Mouse (Mus musculus) limb, embryonic 13.5 days (tissue): ENCODE results near the gene Lef1. TPM values are rescaled to one million over a fixed set of nuclear protein-coding genes. Genes with fewer than 3 reads are reported as not detected.

ENCODE experiments used
- ATAC-seq: fragments of 200-750 bp; cut with Nextera tagmentation; 2 replicates; pipeline ENCODE4 v1.8.0; 2017; ENCODE audit warnings: low read depth, moderate number of reproducible peaks, moderate TSS enrichment; ENCODE audit not compliant: low FRiP score
- H3K27ac ChIP-seq: fragments of 300-500 bp; sonication (generic); 2 replicates; pipeline ENCODE4 v1.5.1; 2015; ENCODE audit warnings: inconsistent platforms, mild to moderate bottlenecking, moderate library complexity
- H3K27me3 ChIP-seq: fragments of 300-500 bp; sonication (generic); 2 replicates; pipeline ENCODE4 v1.6.1; 2015; ENCODE audit warnings: mild to moderate bottlenecking, inconsistent platforms
- H3K36me3 ChIP-seq: fragments of 300-500 bp; sonication (generic); 2 replicates; pipeline ENCODE4 v1.6.1; 2015; ENCODE audit warnings: inconsistent platforms, mild to moderate bottlenecking, moderate library complexity
- H3K4me1 ChIP-seq: fragments of 300-500 bp; sonication (generic); 2 replicates; pipeline ENCODE4 v1.6.1; 2015; ENCODE audit warnings: inconsistent platforms
- H3K4me2 ChIP-seq: fragments of 300-500 bp; sonication (generic); replicated peaks from 2 replicates; pipeline ENCODE4 v1.6.1; 2015; ENCODE audit warnings: inconsistent platforms, mild to moderate bottlenecking, moderate library complexity
- H3K4me3 ChIP-seq: fragments of 300-500 bp; sonication (generic); 2 replicates; pipeline ENCODE4 v1.5.1; 2015; ENCODE audit warnings: moderate library complexity, mild to moderate bottlenecking, inconsistent platforms
- H3K9ac ChIP-seq: fragments of 300-500 bp; sonication (generic); 2 replicates; pipeline ENCODE4 v1.6.1; 2015; ENCODE audit warnings: mild to moderate bottlenecking, inconsistent platforms
- H3K9me3 ChIP-seq: fragments of 300-500 bp; sonication (generic); 2 replicates; pipeline ENCODE4 v1.6.1; 2016; ENCODE audit warnings: inconsistent platforms
- WGBS: fragments of 180-500 bp; shearing (Covaris S2); methylation state at CpG from one replicate; pipeline ENCODE4 v1.1.7; 2015; 5-methylcytosine and 5-hydroxymethylcytosine counted together
- polyA plus RNA-seq: library from polyadenylated mRNA; unstranded; fragments of >200 nt; fragmentation: Nextera tagmentation; extraction: Ambion mirVana; gene quantifications from 2 replicates; pipeline ENCODE4 v1.2.1, GENCODE M21; 2015

The Lef1 gene
- polyA plus RNA-seq, 1 experiment from 2014 or later, result 52.0 TPM

- Histone ChIP-seq H3K9me3 (no peaks in the 10 kb centered on the region), H3K4me2 (no peak overlapping the region), H3K9ac (no peak overlapping the region), H3K27me3 (no peaks in the 10 kb centered on the region), H3K4me3 (no peak overlapping the region), H3K36me3 (peaks cover 20% of the 10 kb centered on the region), H3K27ac (no peak overlapping the region), H3K4me1 (peaks cover 17% of the 10 kb centered on the region)
- ATAC-seq, result peak; percentile 48; the same call in 1 of the 2 replicates
- WGBS, result 33% methylated on average over 7 of the region's 7 CpGs
Observed at GRCm38 (mm10) chr3:131202311-131202710, 92.0 kb downstream of the Lef1 start.

GRCm38 (mm10) chr3:131207846-131208245 lies 97.6 kb downstream of the Lef1 start:
- Histone ChIP-seq H3K27me3 (no peaks in the 10 kb centered on the region), H3K36me3 (peaks cover 26% of the 10 kb centered on the region), H3K27ac (no peak overlapping the region; the same call in 1 of the 2 replicates), H3K4me1 (peaks cover 22% of the 10 kb centered on the region), H3K4me3 (no peak overlapping the region), H3K9ac (no peak overlapping the region), H3K9me3 (no peaks in the 10 kb centered on the region), H3K4me2 (no peak overlapping the region)
- WGBS, result 76% methylated on average over 5 of the region's 5 CpGs
- no peak for ATAC-seq

DNA sequence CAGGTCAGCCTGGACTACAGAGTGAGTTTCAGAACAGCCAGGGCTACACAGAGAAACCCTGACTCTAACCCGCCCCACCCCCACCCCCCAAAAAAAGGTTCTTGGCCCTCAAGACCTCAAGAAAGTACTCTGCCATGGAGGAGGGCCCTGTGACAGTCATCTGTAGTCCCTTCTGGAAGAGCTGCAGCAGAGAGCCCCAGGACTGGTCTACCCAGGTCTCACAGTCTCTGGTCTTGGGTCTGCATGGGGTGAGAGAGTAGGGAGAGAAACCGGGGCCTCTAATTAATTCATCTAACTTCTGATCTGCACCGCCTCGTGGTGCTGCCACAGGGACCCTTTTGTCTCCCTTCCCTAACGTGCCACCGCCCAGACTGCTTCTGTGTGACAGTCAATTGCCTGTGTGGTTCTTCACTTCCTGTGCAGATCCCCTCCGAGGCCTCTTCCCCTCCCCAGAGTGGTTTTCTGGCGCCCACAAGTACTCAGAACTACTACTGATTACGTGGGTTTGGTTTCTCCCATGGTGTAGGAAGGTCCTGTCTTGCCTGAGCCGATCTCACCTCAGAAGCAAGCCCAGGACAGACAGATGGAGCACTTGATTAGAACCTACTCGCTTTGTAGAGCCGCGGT lies 98.1 kb downstream of the Lef1 start:
- 83% methylated on average over 13 of the region's 13 CpGs for WGBS
- peaks cover 26% of the 10 kb centered on the region for H3K36me3 ChIP-seq
- ATAC-seq, result peak; percentile 36; the same call in 1 of the 2 replicates
- peaks cover 22% of the 10 kb centered on the region for H3K4me1 ChIP-seq
- no peak overlapping the region for H3K9ac ChIP-seq
- H3K9me3 ChIP-seq, result no peaks in the 10 kb centered on the region
- no peak overlapping the region for H3K4me2 ChIP-seq
- no peak overlapping the region for H3K4me3 ChIP-seq
- no peaks in the 10 kb centered on the region for H3K27me3 ChIP-seq
- no peak overlapping the region; the same call in 1 of the 2 replicates for H3K27ac ChIP-seq

GRCm38 (mm10) chr3:131212200-131212599 lies 101.9 kb downstream of the Lef1 start:
- Histone ChIP-seq H3K4me2 (no peak overlapping the region), H3K27ac (no peak overlapping the region), H3K9me3 (no peaks in the 10 kb centered on the region), H3K36me3 (peaks cover 5% of the 10 kb centered on the region), H3K27me3 (no peaks in the 10 kb centered on the region), H3K4me1 (peaks cover 42% of the 10 kb centered on the region), H3K9ac (no peak overlapping the region), H3K4me3 (no peak overlapping the region)
- no peak for ATAC-seq
- 81% methylated on average over 7 of the region's 7 CpGs for WGBS

DNA sequence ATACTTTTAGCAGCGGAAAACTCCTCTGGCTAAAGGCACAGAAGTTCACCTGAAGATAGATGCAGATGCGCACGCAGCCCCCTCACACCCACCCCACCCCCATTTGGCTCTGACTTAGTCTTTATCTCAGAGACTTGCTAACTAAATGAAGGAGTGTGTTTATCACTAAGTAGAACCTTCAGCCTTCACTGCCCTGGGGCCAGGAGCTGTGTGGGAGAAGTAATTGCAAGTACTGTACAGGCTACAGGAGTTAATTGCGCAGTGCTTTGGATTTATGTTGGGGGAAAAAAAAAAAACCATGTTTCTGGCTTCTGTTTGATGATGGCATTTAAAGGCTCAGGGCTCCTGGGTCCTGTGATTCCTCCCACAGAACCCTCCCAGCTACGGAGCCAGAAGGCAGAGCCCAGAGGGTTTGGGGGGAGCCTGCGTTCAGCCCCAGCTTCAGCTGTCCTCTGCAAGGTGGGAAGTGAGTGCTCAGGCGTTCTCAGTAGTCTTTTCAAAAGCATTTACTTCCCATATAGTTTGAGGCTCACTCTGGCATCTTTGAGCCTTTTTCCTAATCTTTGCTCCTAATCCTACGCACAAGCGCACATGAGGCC lies 103.9 kb downstream of the Lef1 start:
- Histone ChIP-seq H3K4me1 (peaks cover 32% of the 10 kb centered on the region), H3K4me2 (no peak overlapping the region), H3K9me3 (no peaks in the 10 kb centered on the region), H3K36me3 (peaks cover 5% of the 10 kb centered on the region; the same call in 1 of the 2 replicates), H3K27me3 (no peaks in the 10 kb centered on the region), H3K4me3 (no peak overlapping the region), H3K9ac (no peak overlapping the region), H3K27ac (no peak overlapping the region; the same call in 1 of the 2 replicates)
- WGBS, result 47% methylated on average over 9 of the region's 9 CpGs
- no peak for ATAC-seq

GRCm38 (mm10) chr3:131214841-131215240 lies 104.6 kb downstream of the Lef1 start:
- no peak for ATAC-seq
- Histone ChIP-seq H3K9me3 (no peaks in the 10 kb centered on the region), H3K27ac (no peak overlapping the region), H3K4me2 (no peak overlapping the region), H3K4me3 (no peak overlapping the region), H3K36me3 (peaks cover 5% of the 10 kb centered on the region; the same call in 1 of the 2 replicates), H3K4me1 (peaks cover 32% of the 10 kb centered on the region), H3K9ac (no peak overlapping the region), H3K27me3 (no peaks in the 10 kb centered on the region)
- WGBS, result 62% methylated on average over 9 of the region's 9 CpGs

DNA sequence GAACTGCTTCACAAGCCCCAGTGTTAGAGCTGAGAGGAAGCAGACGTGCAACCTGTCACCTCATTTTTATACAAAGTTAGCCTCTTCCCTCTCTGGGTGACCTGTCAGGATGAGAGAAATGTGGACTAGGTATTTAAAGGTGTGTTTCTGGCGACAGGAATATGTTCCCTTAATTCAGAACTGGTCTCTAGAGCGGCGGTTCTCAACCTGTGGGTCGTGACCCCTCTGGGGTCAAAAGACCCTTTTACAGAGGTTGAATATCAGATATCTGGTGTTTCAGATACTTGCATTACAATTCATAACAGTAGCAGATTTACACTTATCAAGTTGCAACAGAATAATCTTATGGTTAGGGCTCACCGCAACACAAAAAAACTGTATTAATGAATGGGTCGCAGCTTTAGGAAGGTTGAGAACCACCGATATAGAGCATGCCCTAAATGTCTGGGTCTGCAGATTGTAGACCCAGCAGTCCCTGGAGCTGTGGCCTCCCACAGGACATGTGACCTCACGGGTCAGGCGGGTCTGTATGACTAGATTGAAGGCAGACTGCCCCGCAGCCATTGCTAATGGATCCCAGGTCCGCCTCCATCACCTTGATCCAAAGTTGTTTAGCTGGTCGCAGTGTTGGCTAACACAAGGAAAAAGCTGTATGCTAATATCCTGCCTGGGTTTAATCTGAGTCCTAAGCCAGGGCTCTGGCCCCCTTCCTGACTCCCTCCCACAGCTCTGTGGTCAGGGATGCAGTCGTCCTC lies 108.5 kb downstream of the Lef1 start:
- no peak overlapping the region for H3K4me2 ChIP-seq
- WGBS, result 53% methylated on average over 14 of the region's 14 CpGs
- no peaks in the 10 kb centered on the region for H3K9me3 ChIP-seq
- H3K4me3 ChIP-seq, result no peak overlapping the region
- H3K4me1 ChIP-seq, result peaks cover 15% of the 10 kb centered on the region
- ATAC-seq, result no peak
- no peaks in the 10 kb centered on the region for H3K27me3 ChIP-seq
- H3K9ac ChIP-seq, result no peak overlapping the region
- H3K36me3 ChIP-seq, result peaks cover 3% of the 10 kb centered on the region
- H3K27ac ChIP-seq, result no peak overlapping the region

- peaks cover 27% of the 10 kb centered on the region for H3K36me3 ChIP-seq
- 62% methylated on average over 6 of the region's 6 CpGs for WGBS
- H3K4me2 ChIP-seq, result no peak overlapping the region
- no peak overlapping the region for H3K9ac ChIP-seq
- H3K4me1 ChIP-seq, result peaks cover 13% of the 10 kb centered on the region
- ATAC-seq, result peak; percentile 15; the same call in 1 of the 2 replicates
- H3K4me3 ChIP-seq, result no peak overlapping the region
- no peaks in the 10 kb centered on the region for H3K9me3 ChIP-seq
- H3K27ac ChIP-seq, result no peak overlapping the region
- H3K27me3 ChIP-seq, result no peaks in the 10 kb centered on the region
Observed at GRCm38 (mm10) chr3:131228083-131228482, 117.8 kb downstream of the Lef1 start.

- Histone ChIP-seq H3K4me3 (no peak overlapping the region), H3K4me1 (peaks cover 10% of the 10 kb centered on the region; the same call in 1 of the 2 replicates), H3K9ac (no peak overlapping the region), H3K27me3 (0 out of 2 replicates have a peak, but pooled peaks cover 3% of the 10 kb centered on the region), H3K27ac (no peak overlapping the region), H3K36me3 (peaks cover 58% of the 10 kb centered on the region), H3K9me3 (no peaks in the 10 kb centered on the region), H3K4me2 (no peak overlapping the region)
- ATAC-seq, result no peak
- 53% methylated on average over 6 of the region's 6 CpGs for WGBS
Observed at GRCm38 (mm10) chr3:131237061-131237460, 126.8 kb downstream of the Lef1 start.

DNA sequence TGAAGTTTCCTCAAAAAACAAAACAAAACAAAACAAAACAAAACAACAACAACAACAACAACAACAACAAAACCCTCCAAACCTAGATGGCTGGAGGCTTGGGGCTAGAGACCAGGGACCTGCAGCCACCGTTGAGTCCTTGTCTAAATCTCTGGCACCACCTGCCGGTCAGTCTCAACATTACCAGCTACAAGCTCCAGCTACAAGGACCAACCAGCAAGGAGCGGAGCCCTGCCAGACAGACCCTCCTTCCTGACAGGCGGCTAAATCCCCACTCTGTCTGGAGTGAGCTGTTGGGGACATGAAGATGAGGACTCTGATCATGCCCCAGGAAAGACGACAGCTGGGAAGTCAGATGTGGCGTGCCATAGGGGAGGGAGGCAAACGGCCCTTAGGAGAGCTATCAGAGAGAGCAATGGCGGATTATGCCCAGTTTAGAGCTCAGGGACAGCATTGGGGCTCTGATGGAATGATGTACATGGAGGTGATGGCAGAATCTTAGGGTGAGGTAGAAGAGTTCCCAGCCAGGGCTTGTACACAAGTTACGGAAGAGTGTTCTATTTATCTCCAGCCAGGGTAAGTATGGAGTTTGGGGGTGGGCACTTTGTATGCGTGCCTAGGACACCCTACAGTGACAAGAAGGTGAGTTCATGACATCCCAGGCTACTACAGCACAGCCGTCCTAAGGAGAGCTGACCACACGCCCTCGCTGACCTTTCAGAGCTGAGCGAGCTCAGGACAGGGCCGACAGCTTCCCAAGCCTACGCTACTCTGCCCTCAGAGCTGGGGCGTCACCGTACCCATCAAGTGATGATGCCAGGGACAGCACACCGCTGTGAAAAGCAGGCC lies 127.7 kb downstream of the Lef1 start:
- no peaks in the 10 kb centered on the region for H3K9me3 ChIP-seq
- peak; percentile 57 for ATAC-seq
- H3K27me3 ChIP-seq, result 0 out of 2 replicates have a peak, but pooled peaks cover 3% of the 10 kb centered on the region
- H3K27ac ChIP-seq, result no peak overlapping the region
- no peak overlapping the region for H3K4me3 ChIP-seq
- H3K4me2 ChIP-seq, result no peak overlapping the region
- H3K36me3 ChIP-seq, result peaks cover 60% of the 10 kb centered on the region
- no peak overlapping the region for H3K9ac ChIP-seq
- peaks cover 11% of the 10 kb centered on the region; the same call in 1 of the 2 replicates for H3K4me1 ChIP-seq
- whole genome bisulfite sequencing, result 59% methylated on average over 19 of the region's 19 CpGs

DNA sequence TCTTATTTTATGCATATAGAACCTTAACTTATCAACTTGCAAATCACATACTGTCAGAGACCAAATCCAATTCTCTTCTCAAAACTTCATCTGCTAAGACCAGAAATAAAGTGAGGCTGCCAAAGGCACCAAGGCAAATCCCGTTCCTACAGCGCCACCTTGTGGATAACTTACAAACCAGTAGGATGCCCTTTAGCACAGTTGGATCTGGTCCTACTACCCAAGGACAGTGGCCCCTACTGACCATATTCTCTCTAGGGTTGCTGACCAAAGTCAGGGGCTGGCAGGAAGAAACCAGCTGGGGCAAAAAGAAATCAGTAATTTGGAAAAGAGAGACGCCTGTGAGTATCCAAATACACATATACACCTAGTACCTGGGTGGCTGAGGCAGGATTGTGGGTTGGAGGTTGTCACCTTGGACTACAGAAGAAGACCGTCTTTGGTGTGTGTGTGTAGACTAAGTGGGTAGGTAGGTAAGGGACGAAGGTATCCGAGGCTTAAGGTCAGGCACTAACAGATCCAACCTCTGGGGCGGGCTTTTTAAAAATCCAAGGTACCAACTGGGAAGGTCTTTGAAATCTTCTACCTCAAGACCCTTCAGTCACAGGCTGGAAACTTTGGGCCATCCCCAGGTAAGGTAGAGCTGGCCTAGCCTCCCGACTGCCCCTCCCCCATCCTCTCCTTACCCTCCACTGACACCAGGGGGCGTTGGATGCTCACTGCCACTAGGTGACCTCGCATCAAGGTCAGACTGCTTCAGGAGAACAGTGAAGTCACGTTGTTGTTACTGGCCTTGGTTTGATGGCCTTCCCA lies 135.7 kb downstream of the Lef1 start:
- no peak overlapping the region for H3K9ac ChIP-seq
- peaks cover 73% of the 10 kb centered on the region for H3K36me3 ChIP-seq
- H3K27me3 ChIP-seq, result no peaks in the 10 kb centered on the region
- ATAC-seq, result 0 out of 2 replicates have a peak, but pooled peaks have one; percentile 60
- no peak overlapping the region for H3K27ac ChIP-seq
- H3K9me3 ChIP-seq, result no peaks in the 10 kb centered on the region
- 57% methylated on average over 11 of the region's 11 CpGs for WGBS
- no peak overlapping the region for H3K4me2 ChIP-seq
- H3K4me1 ChIP-seq, result peaks cover 12% of the 10 kb centered on the region; the same call in 1 of the 2 replicates
- H3K4me3 ChIP-seq, result no peak overlapping the region
